Mouse (Mus musculus) neural tube, embryonic 14.5 days (tissue): ENCODE data around the gene Gzmk. TPM values are rescaled to one million over a fixed set of nuclear protein-coding genes. Genes with fewer than 3 reads are reported as not detected.
"Not testable (repeated sequence)": the region's sequence is repeated elsewhere in the genome, so short reads cannot be mapped to it uniquely, and the experiment has no call there.

Experiments used
- ATAC-seq: fragments of 200-750 bp; cut with Nextera tagmentation; 2 replicates; pipeline ENCODE4 v1.8.0; 2017; ENCODE audit warnings: low read depth, mild to moderate bottlenecking, moderate TSS enrichment, moderate library complexity
- H3K27ac ChIP-seq: fragments of 300-500 bp; sonication (generic); 2 replicates; pipeline ENCODE4 v1.5.1; 2014; ENCODE audit warnings: low read depth, mild to moderate bottlenecking, control low read depth, low read length, moderate library complexity, mixed read lengths
- H3K27me3 ChIP-seq: fragments of 300-500 bp; sonication (generic); 2 replicates; pipeline ENCODE4 v1.6.1; 2014; ENCODE audit warnings: low read length; ENCODE audit not compliant: control insufficient read depth, insufficient read depth
- H3K36me3 ChIP-seq: fragments of 300-500 bp; sonication (generic); 2 replicates; pipeline ENCODE4 v1.6.1; 2014; ENCODE audit warnings: low read length, mixed read lengths; ENCODE audit not compliant: control insufficient read depth, insufficient read depth
- H3K4me1 ChIP-seq: fragments of 300-500 bp; sonication (generic); 2 replicates; pipeline ENCODE4 v1.6.1; 2014; ENCODE audit warnings: low read length; ENCODE audit not compliant: control insufficient read depth, insufficient read depth
- H3K4me2 ChIP-seq: fragments of 300-500 bp; sonication (generic); 2 replicates; pipeline ENCODE4 v1.6.1; 2014; ENCODE audit warnings: mild to moderate bottlenecking, low read depth, low read length, control low read depth
- H3K4me3 ChIP-seq: fragments of 300-500 bp; sonication (generic); 2 replicates; pipeline ENCODE4 v1.5.1; 2014; ENCODE audit warnings: low read depth, low read length, control low read depth, mixed read lengths
- H3K9ac ChIP-seq: fragments of 300-500 bp; sonication (generic); replicated peaks from 2 replicates; pipeline ENCODE4 v1.6.1; 2014; ENCODE audit warnings: low read depth, mild to moderate bottlenecking, control low read depth, low read length, mixed read lengths
- H3K9me3 ChIP-seq: fragments of 300-500 bp; sonication (generic); 2 replicates; pipeline ENCODE4 v1.6.1; 2016; ENCODE audit warnings: low read length; ENCODE audit not compliant: control insufficient read depth
- WGBS: fragments of 180-500 bp; shearing (Covaris S2); extraction: QIAGEN DNeasy Blood & Tissue Kit; methylation state at CpG from one replicate; pipeline ENCODE4 v1.1.7; 2014; 5-methylcytosine and 5-hydroxymethylcytosine counted together
- polyA plus RNA-seq: library from polyadenylated mRNA; unstranded; fragments of >200 nt; fragmentation: Nextera tagmentation; extraction: Ambion mirVana; gene quantifications from 2 replicates; pipeline ENCODE4 v1.2.1, GENCODE M21; 2014

Gzmk gene
- polyA plus RNA-seq, 1 experiment from 2014 or later, result not detected

- H3K9me3 ChIP-seq, result no peaks in the 10 kb centered on the region
- no peak overlapping the region for H3K9ac ChIP-seq
- no peaks in the 10 kb centered on the region for H3K36me3 ChIP-seq
- no peak overlapping the region for H3K4me2 ChIP-seq
- no peaks in the 10 kb centered on the region for H3K4me1 ChIP-seq
- WGBS, result 94% methylated on average over 2 of the region's 2 CpGs
- no peak overlapping the region for H3K4me3 ChIP-seq
- no peak for ATAC-seq
- H3K27me3 ChIP-seq, result no peaks in the 10 kb centered on the region
- no peak overlapping the region for H3K27ac ChIP-seq
Measured at GRCm38 (mm10) chr13:113256766-113257165, 31.1 kb upstream of the Gzmk start.

- not testable (repeated sequence) for H3K27me3 ChIP-seq, H3K4me1 ChIP-seq, H3K36me3 ChIP-seq, H3K4me2 ChIP-seq, ATAC-seq, H3K4me3 ChIP-seq, H3K9ac ChIP-seq, H3K9me3 ChIP-seq, H3K27ac ChIP-seq
- WGBS, result 86% methylated on average over 7 of the region's 7 CpGs
Measured at GRCm38 (mm10) chr13:113252580-113252979, 26.9 kb upstream of the Gzmk start.

- Histone ChIP-seq H3K27me3 (no peaks in the 10 kb centered on the region), H3K4me2 (no peak overlapping the region), H3K9ac (no peak overlapping the region), H3K9me3 (no peaks in the 10 kb centered on the region), H3K36me3 (no peaks in the 10 kb centered on the region), H3K4me3 (no peak overlapping the region), H3K4me1 (no peaks in the 10 kb centered on the region), H3K27ac (no peak overlapping the region)
- no peak for ATAC-seq
- 66% methylated on average over 8 of the region's 8 CpGs for WGBS
Measured at GRCm38 (mm10) chr13:113245025-113245424, 19.3 kb upstream of the Gzmk start.

- Histone ChIP-seq H3K4me2 (no peak overlapping the region), H3K27me3 (no peaks in the 10 kb centered on the region), H3K9ac (no peak overlapping the region), H3K27ac (no peak overlapping the region), H3K36me3 (no peaks in the 10 kb centered on the region), H3K4me1 (no peaks in the 10 kb centered on the region), H3K4me3 (no peak overlapping the region), H3K9me3 (no peaks in the 10 kb centered on the region)
- no peak for ATAC-seq
- WGBS, result 65% methylated on average over 6 of the region's 6 CpGs
Measured at GRCm38 (mm10) chr13:113242129-113242528, 16.4 kb upstream of the Gzmk start.

GRCm38 (mm10) chr13:113227666-113228463 lies 2.2 kb upstream of the Gzmk start:
- Histone ChIP-seq H3K27me3 (no peaks in the 10 kb centered on the region), H3K36me3 (no peaks in the 10 kb centered on the region), H3K4me3 (no peak overlapping the region), H3K4me2 (no peak overlapping the region), H3K27ac (no peak overlapping the region), H3K9me3 (no peaks in the 10 kb centered on the region), H3K4me1 (0 out of 2 replicates have a peak, but pooled peaks cover 4% of the 10 kb centered on the region), H3K9ac (no peak overlapping the region)
- ATAC-seq, result no peak
- WGBS, result 88% methylated on average over 17 of the region's 17 CpGs

- Histone ChIP-seq H3K4me2 (no peak overlapping the region), H3K9ac (no peak overlapping the region), H3K27ac (no peak overlapping the region), H3K9me3 (no peaks in the 10 kb centered on the region), H3K4me1 (0 out of 2 replicates have a peak, but pooled peaks cover 4% of the 10 kb centered on the region), H3K36me3 (no peaks in the 10 kb centered on the region), H3K27me3 (no peaks in the 10 kb centered on the region), H3K4me3 (no peak overlapping the region)
- 88% methylated on average over 4 of the region's 4 CpGs for WGBS
- ATAC-seq, result no peak
Measured at GRCm38 (mm10) chr13:113227076-113227475, 1.4 kb upstream of the Gzmk start.

- peak; percentile 47; the same call in 1 of the 2 replicates for ATAC-seq
- no peaks in the 10 kb centered on the region for H3K9me3 ChIP-seq
- WGBS, result 11% methylated on average over 2 of the region's 2 CpGs
- H3K4me3 ChIP-seq, result no peak overlapping the region
- H3K4me2 ChIP-seq, result peak overlapping the region; percentile 5; the same call in 1 of the 2 replicates
- no peaks in the 10 kb centered on the region for H3K36me3 ChIP-seq
- H3K4me1 ChIP-seq, result 0 out of 2 replicates have a peak, but pooled peaks cover 4% of the 10 kb centered on the region
- no peaks in the 10 kb centered on the region for H3K27me3 ChIP-seq
- no peak overlapping the region for H3K9ac ChIP-seq
- no peak overlapping the region; the same call in 1 of the 2 replicates for H3K27ac ChIP-seq
Measured at GRCm38 (mm10) chr13:113224105-113224504, 1.6 kb downstream of the Gzmk start.

GRCm38 (mm10) chr13:113221851-113222250 lies 3.9 kb downstream of the Gzmk start:
- Histone ChIP-seq H3K9me3 (no peaks in the 10 kb centered on the region), H3K9ac (no peak overlapping the region), H3K4me1 (0 out of 2 replicates have a peak, but pooled peaks cover 4% of the 10 kb centered on the region), H3K4me2 (no peak overlapping the region), H3K27me3 (no peaks in the 10 kb centered on the region), H3K36me3 (no peaks in the 10 kb centered on the region), H3K27ac (no peak overlapping the region), H3K4me3 (no peak overlapping the region)
- WGBS, result 82% methylated on average over 6 of the region's 6 CpGs
- ATAC-seq, result no peak

- Histone ChIP-seq H3K9me3 (no peaks in the 10 kb centered on the region), H3K27ac (no peak overlapping the region), H3K36me3 (no peaks in the 10 kb centered on the region), H3K4me1 (no peaks in the 10 kb centered on the region), H3K27me3 (no peaks in the 10 kb centered on the region), H3K9ac (no peak overlapping the region), H3K4me2 (no peak overlapping the region), H3K4me3 (no peak overlapping the region)
- WGBS, result 93% methylated on average over 3 of the region's 3 CpGs
- ATAC-seq, result no peak
Measured at GRCm38 (mm10) chr13:113213865-113214264, 11.8 kb downstream of the Gzmk start.
